Mouse (Mus musculus) Patski (cell line): ENCODE data around the gene Sspo. TPM values are rescaled to one million over a fixed set of nuclear protein-coding genes. Genes with fewer than 3 reads are reported as not detected.
A peak's percentile ranks its signal among the peaks of the same experiment; 100 is the strongest.
"Not testable (repeated sequence)": the region's sequence is repeated elsewhere in the genome, so short reads cannot be mapped to it uniquely, and the experiment has no call there.

Experiments
- ATAC-seq: fragments of 100-300 bp; one replicate; pipeline ENCODE4 v1.8.0; 2021
- CTCF ChIA-PET: fragments of 350-600 bp; sonication (Branson Sonifier 250); formaldehyde crosslinking; loops from one replicate; lab custom pipeline; 2022; ENCODE audit warnings: inconsistent platforms; lab: Charles Lee
- POLR2A ChIA-PET: fragments of 350-600 bp; sonication (Branson Sonifier 250); formaldehyde crosslinking; loops from one replicate; lab custom pipeline; 2022; ENCODE audit warnings: antibody characterized with exemption, inconsistent platforms; lab: Charles Lee
- DNase-seq: peaks from one replicate; pipeline ENCODE4 v3.0.0-alpha.2; 2011; ENCODE audit warnings: low read depth, low spot score
- H3K27me3 ChIP-seq: fragments of 371-371 bp; one replicate; pipeline ENCODE4 v1.5.1; 2021
- CTCF ChIP-seq: fragments of 100-300 bp; IDR thresholded peaks from one replicate; pipeline ENCODE4 v1.5.1; 2021
- in situ Hi-C: fragments of 300-500 bp; cut with MboI; formaldehyde crosslinking; loops from 3 replicates; pipeline ENCODE4 v1.11.1; 2018; ENCODE audit warnings: low pct_unique_long_range_greater_than_20kb, mixed read lengths
- polyA plus RNA-seq: library from polyadenylated mRNA; unstranded; gene quantifications from one replicate; pipeline ENCODE4 v1.2.3, GENCODE M21; 2021

Gene Sspo
- polyA plus RNA-seq, 1 experiment from 2014 or later: 0.05 TPM

GRCm38 (mm10) chr6:48510426-48510825 is 62.4 kb downstream of the Sspo start:
- ATAC-seq (peak; percentile 96), DNase-seq (peak; percentile 47)
- no peak for TF ChIP-seq CTCF
- in situ Hi-C loops: no loop called here
- ChIA-PET POLR2A (no interaction called here), CTCF (interaction anchor here (0.9 kb wide), 1 partner anchor 9 kb away, joined by 3 read pairs; no protein-coding TSS in a partner anchor)
- H3K27me3 ChIP-seq: no peaks in the 10 kb centered on the region

DNA sequence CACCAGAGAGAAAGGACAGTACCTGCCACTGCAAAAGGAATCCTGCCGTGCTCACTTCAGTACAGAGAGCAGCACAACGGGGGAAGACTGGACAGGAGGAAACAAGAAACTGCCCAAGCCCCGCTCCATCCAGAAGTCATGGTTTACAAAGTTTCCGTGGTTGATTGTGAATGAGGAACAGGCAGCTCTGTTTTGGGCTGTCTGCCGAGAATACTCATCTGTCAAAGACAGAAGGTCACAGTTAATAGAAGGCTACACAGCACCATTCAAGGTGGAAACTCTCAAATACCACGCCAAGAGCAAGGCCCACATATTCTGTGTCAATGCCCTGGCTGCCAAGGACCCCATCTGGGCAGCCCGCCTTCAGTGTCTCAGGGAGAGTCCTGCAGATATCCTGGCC is 63.8 kb downstream of the Sspo start:
- DNase-seq: no peak
- ATAC-seq: no peak
- CTCF ChIA-PET: no interaction called here
- POLR2A ChIA-PET: no interaction called here
- TF ChIP-seq CTCF: no peak
- H3K27me3 ChIP-seq: no peaks in the 10 kb centered on the region
- in situ Hi-C loops: no loop called here

DNA sequence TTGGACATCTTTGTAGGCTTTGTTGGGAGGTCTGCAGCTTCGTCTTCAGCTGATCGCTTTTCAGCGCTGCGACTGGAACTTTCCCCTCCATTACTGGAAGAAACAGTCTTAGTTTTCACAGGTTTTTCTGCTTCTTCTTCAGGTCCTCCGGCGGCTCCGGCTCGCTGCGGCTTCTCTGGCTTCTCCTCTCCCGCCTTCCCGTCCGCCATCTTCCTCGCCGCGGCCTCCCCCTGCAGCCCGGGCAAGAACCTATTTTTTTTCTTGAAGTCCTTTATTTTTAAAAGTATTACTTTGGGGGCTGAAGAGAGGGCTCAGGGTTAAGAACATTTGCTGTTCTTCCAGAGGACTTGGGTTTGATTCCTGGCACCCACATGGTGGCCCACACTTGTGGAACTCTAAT is 76.9 kb downstream of the Sspo start:
- H3K27me3 ChIP-seq, in situ Hi-C loops, ATAC-seq, POLR2A ChIA-PET, DNase-seq: not testable (repeated sequence)
- CTCF ChIA-PET: interaction anchor here (1.1 kb wide), 1 partner anchor 11 kb away, joined by 4 read pairs; no protein-coding TSS in a partner anchor

GRCm38 (mm10) chr6:48527901-48528300 is 79.9 kb downstream of the Sspo start:
- ATAC-seq (no peak), DNase-seq (no peak)
- no peaks in the 10 kb centered on the region for H3K27me3 ChIP-seq
- in situ Hi-C loops: no loop called here
- TF ChIP-seq CTCF: no peak
- POLR2A ChIA-PET: interaction anchor here (0.6 kb wide), 1 partner anchor 76 kb away, joined by 3 read pairs; no protein-coding TSS in a partner anchor
- CTCF ChIA-PET: no interaction called here

DNA sequence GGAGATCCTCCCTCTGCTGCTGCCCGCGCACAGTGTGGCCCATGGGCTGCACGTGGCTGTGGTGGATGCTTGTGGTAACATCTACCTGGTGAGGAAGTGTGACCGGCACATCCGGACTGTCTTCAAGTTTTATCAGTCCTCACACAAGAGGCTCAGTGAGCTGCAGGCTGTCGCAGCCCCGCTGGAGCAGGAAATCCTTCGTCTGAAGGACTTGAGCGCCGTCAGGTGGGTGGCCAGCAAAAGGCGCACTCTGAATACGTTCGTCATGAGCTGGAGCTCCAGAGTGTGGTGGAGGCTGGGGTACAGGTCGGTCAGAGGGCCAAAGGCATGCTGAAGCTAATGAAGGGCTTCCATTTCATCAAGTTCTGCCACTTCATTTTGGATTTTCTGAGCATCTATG is 81.2 kb downstream of the Sspo start:
- in situ Hi-C loops: no loop called here
- DNase-seq (no peak), ATAC-seq (no peak)
- POLR2A ChIA-PET: no interaction called here
- H3K27me3 ChIP-seq: no peaks in the 10 kb centered on the region
- CTCF ChIA-PET: interaction anchor here (1.1 to 1.6 kb wide), 4 partner anchors 9 to 115 kb away, joined by 3 to 6 read pairs (median 4); no protein-coding TSS in a partner anchor
- no peak for TF ChIP-seq CTCF

- ChIA-PET CTCF (interaction anchor here (1.2 to 1.6 kb wide), 3 partner anchors 11 to 115 kb away, joined by 3 to 6 read pairs (median 4); no protein-coding TSS in a partner anchor), POLR2A (interaction anchor here (0.6 to 0.9 kb wide), 2 partner anchors 9 to 350 kb away, joined by 3 read pairs; no protein-coding TSS in a partner anchor)
- no peak for TF ChIP-seq CTCF
- H3K27me3 ChIP-seq: no peaks in the 10 kb centered on the region
- peak; percentile 44 for ATAC-seq
- no peak for DNase-seq
- in situ Hi-C loops: no loop called here
These were observed 81.9 kb downstream of the Sspo start for GRCm38 (mm10) chr6:48529871-48530440.

- DNase-seq: no peak
- TF ChIP-seq CTCF: no peak
- in situ Hi-C loops: no loop called here
- ChIA-PET CTCF (interaction anchor here (1.5 to 1.6 kb wide), 2 partner anchors 10 to 12 kb away, joined by 4 to 6 read pairs; no protein-coding TSS in a partner anchor), POLR2A (interaction anchor here (0.9 to 1.1 kb wide), 2 partner anchors 10 to 86 kb away, joined by 3 read pairs; no protein-coding TSS in a partner anchor)
- no peak for ATAC-seq
- no peaks in the 10 kb centered on the region for H3K27me3 ChIP-seq
These were observed 82.8 kb downstream of the Sspo start for GRCm38 (mm10) chr6:48530862-48531261.

DNA sequence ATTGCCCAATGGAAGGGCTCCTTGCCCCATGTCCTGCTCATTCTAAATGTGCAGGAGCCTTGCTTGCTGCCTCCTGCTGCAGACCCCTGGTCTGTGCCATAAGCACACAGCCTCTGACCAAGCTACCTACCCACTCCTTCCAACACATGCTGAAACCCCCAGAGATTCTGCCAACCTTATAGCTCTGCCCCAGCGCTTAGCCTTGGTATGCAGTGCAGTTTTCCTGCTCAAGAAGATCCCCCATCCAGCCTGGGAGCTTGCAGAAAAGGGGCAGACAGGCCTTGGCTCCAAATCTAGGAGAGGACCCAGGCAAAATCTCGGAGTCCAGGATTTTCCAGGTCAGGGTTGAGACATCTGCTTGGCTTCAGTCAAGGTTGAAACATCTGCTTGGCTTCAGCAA is 85.4 kb downstream of the Sspo start:
- POLR2A ChIA-PET: no interaction called here
- DNase-seq: no peak
- H3K27me3 ChIP-seq: no peaks in the 10 kb centered on the region
- no peak for ATAC-seq
- CTCF ChIA-PET: no interaction called here
- TF ChIP-seq CTCF: no peak
- in situ Hi-C loops: no loop called here

DNA sequence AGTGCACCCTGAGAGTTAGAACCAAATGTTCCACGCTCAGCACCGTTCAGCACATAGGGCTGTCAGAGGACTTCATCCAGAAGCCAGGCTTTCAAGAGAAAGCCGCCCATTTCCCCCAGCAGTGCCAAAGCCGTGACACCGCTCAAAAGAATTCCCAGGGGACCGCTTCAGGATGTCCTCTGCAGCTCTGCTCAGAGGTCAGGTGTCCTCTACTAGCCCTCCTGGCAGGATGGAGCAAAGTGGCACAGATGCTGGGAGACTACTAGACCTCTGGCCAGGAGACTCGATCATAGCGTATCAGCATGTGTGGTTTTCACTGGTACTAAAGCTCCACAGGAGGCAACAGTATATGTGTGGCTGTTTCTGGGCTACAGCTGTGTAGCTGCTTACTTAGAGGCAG is 86.9 kb downstream of the Sspo start:
- in situ Hi-C loops: loop anchor here (5.0 kb wide), 2 partner anchors 92 to 358 kb away; partner anchors contain the start of gene AI854703
- no peak for TF ChIP-seq CTCF
- POLR2A ChIA-PET: no interaction called here
- DNase-seq (no peak), ATAC-seq (no peak)
- CTCF ChIA-PET: no interaction called here
- H3K27me3 ChIP-seq: no peaks in the 10 kb centered on the region

GRCm38 (mm10) chr6:48536091-48536490 is 88.1 kb downstream of the Sspo start:
- in situ Hi-C loops: loop anchor here (5.0 kb wide), 2 partner anchors 91 to 359 kb away; partner anchors contain the start of gene AI854703
- TF ChIP-seq CTCF: no peak
- no peak for DNase-seq
- POLR2A ChIA-PET: no interaction called here
- ATAC-seq: no peak
- CTCF ChIA-PET: no interaction called here
- no peaks in the 10 kb centered on the region for H3K27me3 ChIP-seq
